Mouse (Mus musculus): ENCODE measurements around the gene Mybpc3. TPM values are rescaled to one million over a fixed set of nuclear protein-coding genes. Genes with fewer than 3 reads are reported as not detected.

Mybpc3 gene
- polyA plus RNA-seq, 1 experiment: not detected

- peak overlapping the region; percentile 45 for H3K4me3 ChIP-seq (ENCODE audit: insufficient read depth, low read depth, low read length)
- no peak for TF ChIP-seq POLR2A (IDR thresholded peaks at IDR 0.05; ENCODE audit: insufficient read depth, low read depth, low read length)
- peak; percentile 96 for TF ChIP-seq CTCF (IDR thresholded peaks at IDR 0.05; ENCODE audit: insufficient read depth, low read depth, low read length)
- 8% methylated on average over 41 of the region's 42 CpGs for WGBS
- H3K4me1 ChIP-seq (ENCODE audit: control insufficient read depth, insufficient read depth, low read length): peaks cover 6% of the 10 kb centered on the region
- no peak overlapping the region for H3K27ac ChIP-seq (ENCODE audit: insufficient read depth, low read depth, low read length)
Observed at GRCm38 (mm10) chr2:91114781-91115577, 3.0 kb upstream of the Mybpc3 start.

DNA sequence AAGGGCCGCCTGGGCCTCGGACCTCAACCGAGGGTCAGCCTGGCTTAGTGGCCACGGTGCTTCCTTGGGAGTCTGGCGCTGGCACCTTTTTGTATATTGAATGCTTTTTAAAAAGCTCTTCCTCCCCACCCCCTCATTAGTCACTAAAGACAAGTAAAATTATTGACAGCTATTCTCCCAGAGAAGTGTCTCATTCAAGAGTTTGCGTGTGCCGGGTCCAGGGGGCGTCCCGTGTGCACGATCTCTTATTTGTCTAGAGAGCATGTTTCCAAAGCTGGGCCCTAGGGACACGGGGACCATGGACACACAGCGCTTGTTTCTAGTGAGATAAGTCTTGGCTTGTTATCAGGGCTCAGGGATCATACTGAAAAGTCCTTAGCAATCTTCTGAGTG is 2.4 kb upstream of the Mybpc3 start:
- TF ChIP-seq CTCF (IDR thresholded peaks at IDR 0.05; ENCODE audit: insufficient read depth, low read depth, low read length) (no peak), POLR2A (IDR thresholded peaks at IDR 0.05; ENCODE audit: insufficient read depth, low read depth, low read length) (no peak)
- H3K27ac ChIP-seq (ENCODE audit: insufficient read depth, low read depth, low read length): no peak overlapping the region
- WGBS: 39% methylated on average over 12 of the region's 12 CpGs
- peak overlapping the region; percentile 45 for H3K4me3 ChIP-seq (ENCODE audit: insufficient read depth, low read depth, low read length)
- H3K4me1 ChIP-seq (ENCODE audit: control insufficient read depth, insufficient read depth, low read length): peaks cover 6% of the 10 kb centered on the region

DNA sequence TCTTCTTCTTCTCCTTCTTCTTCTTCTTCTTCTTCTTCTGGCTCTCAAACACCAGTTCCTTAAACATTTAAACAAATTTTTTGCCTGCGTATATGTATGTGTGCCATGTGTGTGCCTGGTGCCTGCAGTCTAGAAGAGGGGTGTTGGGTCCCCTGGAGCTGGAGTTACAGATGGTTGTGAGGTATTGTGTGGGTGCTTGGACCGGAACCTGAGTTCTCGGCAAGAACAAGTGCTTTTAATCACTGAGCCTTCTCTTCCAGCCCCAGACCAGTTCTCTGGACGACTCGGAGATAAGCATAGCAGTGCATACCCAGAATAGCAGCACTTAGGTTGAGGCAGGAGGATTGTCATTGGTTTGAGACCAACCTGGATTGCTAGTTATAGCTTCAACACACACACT is 1.1 kb upstream of the Mybpc3 start:
- WGBS: 85% methylated on average over 5 of the region's 5 CpGs
- TF ChIP-seq POLR2A (IDR thresholded peaks at IDR 0.05; ENCODE audit: insufficient read depth, low read depth, low read length) (no peak), CTCF (IDR thresholded peaks at IDR 0.05; ENCODE audit: insufficient read depth, low read depth, low read length) (no peak)

GRCm38 (mm10) chr2:91118647-91119046 is 703 bp downstream of the Mybpc3 start:
- WGBS: 86% methylated on average over 1 of the region's 1 CpGs
- Histone ChIP-seq H3K4me3 (ENCODE audit: insufficient read depth, low read depth, low read length) (no peak overlapping the region), H3K27ac (ENCODE audit: insufficient read depth, low read depth, low read length) (no peak overlapping the region), H3K4me1 (ENCODE audit: control insufficient read depth, insufficient read depth, low read length) (peaks cover 6% of the 10 kb centered on the region)
- no peak for TF ChIP-seq POLR2A (IDR thresholded peaks at IDR 0.05; ENCODE audit: insufficient read depth, low read depth, low read length)
- no peak for TF ChIP-seq CTCF (IDR thresholded peaks at IDR 0.05; ENCODE audit: insufficient read depth, low read depth, low read length)

More for the DNA sequence above, 1.1 kb upstream of the Mybpc3 start:
- Histone ChIP-seq H3K4me1 (ENCODE audit: control insufficient read depth, insufficient read depth, low read length) (peaks cover 6% of the 10 kb centered on the region), H3K4me3 (ENCODE audit: insufficient read depth, low read depth, low read length) (no peak overlapping the region), H3K27ac (ENCODE audit: insufficient read depth, low read depth, low read length) (no peak overlapping the region)

DNA sequence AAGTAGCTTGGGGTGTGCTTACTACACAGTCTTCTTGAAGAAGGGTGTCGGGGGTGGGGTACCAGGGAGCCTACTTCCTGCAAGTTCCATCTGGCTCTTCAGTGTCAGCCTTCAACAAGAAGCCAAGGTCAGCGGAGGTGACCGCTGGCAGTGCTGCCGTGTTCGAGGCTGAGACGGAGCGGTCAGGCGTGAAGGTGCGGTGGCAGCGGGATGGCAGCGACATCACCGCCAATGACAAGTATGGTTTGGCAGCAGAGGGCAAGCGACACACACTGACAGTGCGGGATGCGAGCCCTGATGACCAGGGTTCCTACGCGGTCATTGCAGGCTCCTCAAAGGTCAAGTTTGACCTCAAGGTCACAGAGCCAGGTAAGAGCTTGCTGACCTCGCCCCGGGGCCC is 1.1 kb downstream of the Mybpc3 start:
- TF ChIP-seq CTCF (IDR thresholded peaks at IDR 0.05; ENCODE audit: insufficient read depth, low read depth, low read length): no peak
- TF ChIP-seq POLR2A (IDR thresholded peaks at IDR 0.05; ENCODE audit: insufficient read depth, low read depth, low read length): no peak
- peaks cover 6% of the 10 kb centered on the region for H3K4me1 ChIP-seq (ENCODE audit: control insufficient read depth, insufficient read depth, low read length)
- H3K4me3 ChIP-seq (ENCODE audit: insufficient read depth, low read depth, low read length): no peak overlapping the region
- no peak overlapping the region for H3K27ac ChIP-seq (ENCODE audit: insufficient read depth, low read depth, low read length)
- WGBS: 90% methylated on average over 19 of the region's 19 CpGs

DNA sequence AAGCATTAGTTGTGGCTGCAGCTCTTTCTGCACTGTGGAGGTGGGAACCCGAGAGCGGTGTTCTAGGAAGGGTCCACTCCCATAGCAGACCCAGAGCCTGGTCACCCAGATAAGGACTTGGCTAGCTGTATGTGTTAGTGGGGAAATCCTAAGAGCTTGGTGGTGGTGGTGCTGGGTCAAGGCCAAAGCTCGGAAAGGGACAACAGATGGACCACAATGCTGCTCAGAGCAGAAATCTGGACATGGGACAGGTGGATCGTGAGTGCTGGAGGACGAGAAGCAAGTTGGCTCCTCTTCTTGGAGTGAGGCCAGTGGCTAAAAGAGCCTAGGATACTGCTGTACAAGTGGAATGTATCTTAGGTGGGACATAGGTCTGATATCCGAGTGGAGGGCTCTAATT is 1.6 kb downstream of the Mybpc3 start:
- H3K4me1 ChIP-seq (ENCODE audit: control insufficient read depth, insufficient read depth, low read length): peaks cover 6% of the 10 kb centered on the region
- TF ChIP-seq CTCF (IDR thresholded peaks at IDR 0.05; ENCODE audit: insufficient read depth, low read depth, low read length): no peak
- no peak for TF ChIP-seq POLR2A (IDR thresholded peaks at IDR 0.05; ENCODE audit: insufficient read depth, low read depth, low read length)
- WGBS: 79% methylated on average over 6 of the region's 6 CpGs

GRCm38 (mm10) chr2:91120261-91120671 is 2.3 kb downstream of the Mybpc3 start:
- H3K4me3 ChIP-seq (ENCODE audit: insufficient read depth, low read depth, low read length): no peak overlapping the region
- no peak overlapping the region for H3K27ac ChIP-seq (ENCODE audit: insufficient read depth, low read depth, low read length)
- no peak for TF ChIP-seq CTCF (IDR thresholded peaks at IDR 0.05; ENCODE audit: insufficient read depth, low read depth, low read length)
- no peak for TF ChIP-seq POLR2A (IDR thresholded peaks at IDR 0.05; ENCODE audit: insufficient read depth, low read depth, low read length)
- H3K4me1 ChIP-seq (ENCODE audit: control insufficient read depth, insufficient read depth, low read length): peaks cover 2% of the 10 kb centered on the region; the same call in 1 of the 2 replicates
- 79% methylated on average over 6 of the region's 6 CpGs for WGBS

More for the DNA sequence above, 1.6 kb downstream of the Mybpc3 start:
- Histone ChIP-seq H3K27ac (ENCODE audit: insufficient read depth, low read depth, low read length) (no peak overlapping the region), H3K4me3 (ENCODE audit: insufficient read depth, low read depth, low read length) (no peak overlapping the region)

DNA sequence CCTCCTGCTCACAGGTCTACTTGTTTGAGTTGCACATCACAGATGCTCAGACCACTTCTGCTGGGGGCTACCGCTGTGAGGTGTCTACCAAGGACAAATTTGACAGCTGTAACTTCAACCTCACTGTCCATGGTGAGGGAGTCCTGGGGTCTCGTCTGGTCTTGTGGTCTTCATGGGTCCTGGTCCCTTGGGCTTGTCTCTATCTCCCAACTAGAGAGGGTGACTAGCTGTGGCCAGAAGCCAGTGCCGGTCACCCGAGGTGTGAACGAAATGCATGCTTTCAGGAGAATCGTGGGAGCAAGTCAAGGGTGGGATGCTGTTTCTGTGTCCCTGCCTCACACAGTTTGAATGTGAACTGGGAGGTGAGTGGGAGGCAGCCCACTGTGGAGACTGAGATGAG is 3.1 kb downstream of the Mybpc3 start:
- WGBS: 76% methylated on average over 6 of the region's 6 CpGs
- no peak overlapping the region for H3K27ac ChIP-seq (ENCODE audit: insufficient read depth, low read depth, low read length)
- TF ChIP-seq POLR2A (IDR thresholded peaks at IDR 0.05; ENCODE audit: insufficient read depth, low read depth, low read length) (no peak), CTCF (IDR thresholded peaks at IDR 0.05; ENCODE audit: insufficient read depth, low read depth, low read length) (no peak)
- H3K4me3 ChIP-seq (ENCODE audit: insufficient read depth, low read depth, low read length): no peak overlapping the region
- H3K4me1 ChIP-seq (ENCODE audit: control insufficient read depth, insufficient read depth, low read length): no peaks in the 10 kb centered on the region

DNA sequence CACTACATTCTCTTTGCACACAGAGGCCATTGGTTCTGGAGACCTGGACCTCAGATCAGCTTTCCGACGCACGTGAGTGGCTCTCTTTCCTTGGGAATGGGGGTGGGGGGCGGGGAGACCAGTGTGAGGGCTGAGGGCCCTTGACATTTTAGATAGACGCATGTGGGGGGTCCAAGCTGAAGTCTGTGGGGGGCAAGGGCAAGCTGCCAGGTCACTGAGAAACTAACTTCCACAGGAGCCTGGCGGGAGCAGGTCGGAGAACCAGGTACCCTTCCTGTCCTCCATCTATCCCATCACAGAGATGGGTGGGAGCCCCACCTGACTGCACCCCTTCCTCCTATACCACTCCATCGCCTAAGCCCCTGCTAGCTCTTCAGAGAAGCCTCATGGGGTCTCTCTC is 3.6 kb downstream of the Mybpc3 start:
- Histone ChIP-seq H3K4me3 (ENCODE audit: insufficient read depth, low read depth, low read length) (no peak overlapping the region), H3K4me1 (ENCODE audit: control insufficient read depth, insufficient read depth, low read length) (no peaks in the 10 kb centered on the region), H3K27ac (ENCODE audit: insufficient read depth, low read depth, low read length) (no peak overlapping the region)
- no peak for TF ChIP-seq POLR2A (IDR thresholded peaks at IDR 0.05; ENCODE audit: insufficient read depth, low read depth, low read length)
- TF ChIP-seq CTCF (IDR thresholded peaks at IDR 0.05; ENCODE audit: insufficient read depth, low read depth, low read length): no peak
- WGBS: 62% methylated on average over 8 of the region's 8 CpGs
